Mouse (Mus musculus) midbrain, postnatal 0 days (tissue): ENCODE data around the gene 1190005I06Rik. TPM values are rescaled to one million over a fixed set of nuclear protein-coding genes. Genes with fewer than 3 reads are reported as not detected.

Source experiments
- ATAC-seq: fragments of 200-750 bp; cut with Nextera tagmentation; 2 replicates; pipeline ENCODE4 v1.8.0; 2017; ENCODE audit warnings: moderate number of reproducible peaks, mild to moderate bottlenecking, moderate TSS enrichment, moderate library complexity; ENCODE audit not compliant: low FRiP score
- DNase-seq: peaks from one replicate; pipeline ENCODE4 v3.0.0-alpha.2; 2015; ENCODE audit warnings: low spot score
- H3K27ac ChIP-seq: fragments of 300-500 bp; sonication (generic); 2 replicates; pipeline ENCODE4 v1.5.1; 2014; ENCODE audit warnings: low read depth, mild to moderate bottlenecking, low read length, mixed read lengths
- H3K27me3 ChIP-seq: fragments of 300-500 bp; sonication (generic); 2 replicates; pipeline ENCODE4 v1.6.1; 2014; ENCODE audit warnings: low read length, control low read depth, mixed read lengths; ENCODE audit not compliant: insufficient read depth
- H3K36me3 ChIP-seq: fragments of 300-500 bp; sonication (generic); 2 replicates; pipeline ENCODE4 v1.6.1; 2014; ENCODE audit warnings: low read length, control low read depth, mixed read lengths; ENCODE audit not compliant: insufficient read depth
- H3K4me1 ChIP-seq: fragments of 300-500 bp; sonication (generic); 2 replicates; pipeline ENCODE4 v1.6.1; 2014; ENCODE audit warnings: mild to moderate bottlenecking, control low read depth, antibody characterized with exemption, low read length, mixed read lengths; ENCODE audit not compliant: insufficient read depth
- H3K4me2 ChIP-seq: fragments of 300-500 bp; sonication (generic); 2 replicates; pipeline ENCODE4 v1.6.1; 2014; ENCODE audit warnings: low read depth, mild to moderate bottlenecking, low read length, mixed read lengths; ENCODE audit not compliant: poor library complexity, severe bottlenecking
- H3K4me3 ChIP-seq: fragments of 300-500 bp; sonication (generic); 2 replicates; pipeline ENCODE4 v1.5.1; 2014; ENCODE audit warnings: low read depth, mild to moderate bottlenecking, low read length, moderate library complexity
- H3K9ac ChIP-seq: fragments of 300-500 bp; sonication (generic); replicated peaks from 2 replicates; pipeline ENCODE4 v1.6.1; 2014; ENCODE audit warnings: mild to moderate bottlenecking, low read length, moderate library complexity, mixed read lengths; ENCODE audit not compliant: poor library complexity, severe bottlenecking
- H3K9me3 ChIP-seq: fragments of 300-500 bp; sonication (generic); 2 replicates; pipeline ENCODE4 v1.6.1; 2016; ENCODE audit warnings: low read length, control low read depth
- CTCF ChIP-seq: IDR thresholded peaks from 2 replicates; pipeline ENCODE4 v1.5.1; 2016; ENCODE audit warnings: antibody characterized with exemption, mild to moderate bottlenecking
- WGBS: fragments of 180-500 bp; shearing (Covaris S2); extraction: QIAGEN DNeasy Blood & Tissue Kit; methylation state at CpG from one replicate; pipeline ENCODE4 v1.1.7; 2014; 5-methylcytosine and 5-hydroxymethylcytosine counted together
- polyA plus RNA-seq: library from polyadenylated mRNA; unstranded; fragments of >200 nt; fragmentation: Nextera tagmentation; extraction: Ambion mirVana; gene quantifications from 2 replicates; pipeline ENCODE4 v1.2.1, GENCODE M21; 2015
- total RNA-seq: library from RNA; depleted of rRNA; stranded (reverse); fragments of >200 nt; gene quantifications from 2 replicates; pipeline ENCODE4 v1.2.3, GENCODE M21; 2014; rRNA removed

Gene 1190005I06Rik
- total RNA-seq: 27.4 and 30.9 TPM in 2 replicates
- polyA plus RNA-seq: 25.4 and 29.5 TPM in 2 replicates

- no peak for ATAC-seq
- 0 out of 2 replicates have a peak, but pooled peaks cover 2% of the 10 kb centered on the region for H3K36me3 ChIP-seq
Observed at GRCm38 (mm10) chr8:120647532-120647931, at the start of gene 1190005I06Rik. Gene 1190005I06Rik (minus strand): TSS chr8:120647632.

GRCm38 (mm10) chr8:120696401-120697153 is 49.1 kb upstream of the 1190005I06Rik start:
- Histone ChIP-seq H3K36me3 (no peaks in the 10 kb centered on the region), H3K9me3 (no peaks in the 10 kb centered on the region), H3K27ac (no peak overlapping the region), H3K9ac (no peak overlapping the region), H3K27me3 (no peaks in the 10 kb centered on the region), H3K4me1 (0 out of 2 replicates have a peak, but pooled peaks cover 6% of the 10 kb centered on the region), H3K4me3 (no peak overlapping the region), H3K4me2 (no peak overlapping the region)
- peak; percentile 66 for DNase-seq
- WGBS: 42% methylated on average over 13 of the region's 13 CpGs
- TF ChIP-seq CTCF: no peak
- no peak for ATAC-seq

More at GRCm38 (mm10) chr8:120647532-120647931, at the start of gene 1190005I06Rik:
- Histone ChIP-seq H3K4me3 (no peak within 1 kb of the TSS), H3K4me2 (no peak within 1 kb of the TSS), H3K27me3 (no peaks in the 10 kb centered on the region), H3K9me3 (no peaks in the 10 kb centered on the region), H3K4me1 (no peaks in the 10 kb centered on the region), H3K9ac (no peak within 1 kb of the TSS), H3K27ac (no peak within 1 kb of the TSS)
- 23% methylated on average over 7 of the region's 7 CpGs for whole genome bisulfite sequencing
- no peak for DNase-seq
- no peak for TF ChIP-seq CTCF

- Histone ChIP-seq H3K4me2 (no peak overlapping the region), H3K4me3 (no peak overlapping the region), H3K27me3 (no peaks in the 10 kb centered on the region), H3K27ac (no peak overlapping the region), H3K4me1 (0 out of 2 replicates have a peak, but pooled peaks cover 6% of the 10 kb centered on the region), H3K9me3 (no peaks in the 10 kb centered on the region), H3K36me3 (no peaks in the 10 kb centered on the region), H3K9ac (no peak overlapping the region)
- TF ChIP-seq CTCF: no peak
- ATAC-seq (no peak), DNase-seq (no peak)
- WGBS: 60% methylated on average over 22 of the region's 22 CpGs
Observed at GRCm38 (mm10) chr8:120693861-120694493, 46.5 kb upstream of the 1190005I06Rik start.

GRCm38 (mm10) chr8:120692934-120693333 is 45.5 kb upstream of the 1190005I06Rik start:
- no peaks in the 10 kb centered on the region for H3K27me3 ChIP-seq
- 69% methylated on average over 4 of the region's 4 CpGs for WGBS
- DNase-seq (no peak), ATAC-seq (no peak)
- no peaks in the 10 kb centered on the region for H3K9me3 ChIP-seq
- H3K4me2 ChIP-seq: no peak overlapping the region
- H3K9ac ChIP-seq: no peak overlapping the region
- H3K4me3 ChIP-seq: no peak overlapping the region
- no peaks in the 10 kb centered on the region for H3K36me3 ChIP-seq
- 0 out of 2 replicates have a peak, but pooled peaks cover 6% of the 10 kb centered on the region for H3K4me1 ChIP-seq
- TF ChIP-seq CTCF: no peak
- H3K27ac ChIP-seq: no peak overlapping the region

GRCm38 (mm10) chr8:120688511-120688910 is 41.1 kb upstream of the 1190005I06Rik start:
- Histone ChIP-seq H3K4me1 (no peaks in the 10 kb centered on the region), H3K27ac (no peak overlapping the region), H3K4me3 (no peak overlapping the region), H3K9ac (no peak overlapping the region), H3K36me3 (no peaks in the 10 kb centered on the region), H3K27me3 (no peaks in the 10 kb centered on the region), H3K9me3 (no peaks in the 10 kb centered on the region), H3K4me2 (no peak overlapping the region)
- ATAC-seq (no peak), DNase-seq (no peak)
- no peak for TF ChIP-seq CTCF
- 88% methylated on average over 7 of the region's 7 CpGs for WGBS

GRCm38 (mm10) chr8:120687786-120688185 is 40.4 kb upstream of the 1190005I06Rik start:
- H3K27me3 ChIP-seq: no peaks in the 10 kb centered on the region
- H3K9me3 ChIP-seq: no peaks in the 10 kb centered on the region
- no peaks in the 10 kb centered on the region for H3K4me1 ChIP-seq
- H3K4me2 ChIP-seq: no peak overlapping the region
- TF ChIP-seq CTCF: no peak
- H3K9ac ChIP-seq: no peak overlapping the region
- DNase-seq (no peak), ATAC-seq (no peak)
- H3K36me3 ChIP-seq: no peaks in the 10 kb centered on the region
- no peak overlapping the region for H3K4me3 ChIP-seq
- 74% methylated on average over 8 of the region's 8 CpGs for WGBS
- H3K27ac ChIP-seq: no peak overlapping the region
